Mouse (Mus musculus) lung, postnatal 0 days (tissue): ENCODE results near the gene Dmac2. TPM values are rescaled to one million over a fixed set of nuclear protein-coding genes. Genes with fewer than 3 reads are reported as not detected.
"Not testable (repeated sequence)": the region's sequence is repeated elsewhere in the genome, so short reads cannot be mapped to it uniquely, and the experiment has no call there.

Source experiments
- ATAC-seq: fragments of 200-750 bp; cut with Nextera tagmentation; 2 replicates; pipeline ENCODE4 v1.8.0; 2017; ENCODE audit warnings: moderate library complexity
- DNase-seq: peaks from one replicate; pipeline ENCODE4 v3.0.0-alpha.2; 2016; ENCODE audit warnings: low spot score
- H3K27ac ChIP-seq: fragments of 300-500 bp; sonication (generic); 2 replicates; pipeline ENCODE4 v1.5.1; 2014; ENCODE audit warnings: antibody characterized with exemption, mild to moderate bottlenecking, low read length, mixed read lengths
- H3K27me3 ChIP-seq: fragments of 300-500 bp; sonication (generic); replicated peaks from 2 replicates; pipeline ENCODE4 v1.6.1; 2014; ENCODE audit warnings: low read length, mixed read lengths; ENCODE audit not compliant: insufficient read depth
- H3K36me3 ChIP-seq: fragments of 300-500 bp; sonication (generic); 2 replicates; pipeline ENCODE4 v1.6.1; 2014; ENCODE audit warnings: low read length, mixed read lengths; ENCODE audit not compliant: insufficient read depth
- H3K4me1 ChIP-seq: fragments of 300-500 bp; sonication (generic); 2 replicates; pipeline ENCODE4 v1.6.1; 2014; ENCODE audit warnings: antibody characterized with exemption, low read depth, low read length, mixed read lengths; ENCODE audit not compliant: insufficient read depth
- H3K4me2 ChIP-seq: fragments of 300-500 bp; sonication (generic); replicated peaks from 2 replicates; pipeline ENCODE4 v1.6.1; 2014; ENCODE audit warnings: low read depth, mild to moderate bottlenecking, low read length, moderate library complexity, mixed read lengths
- H3K4me3 ChIP-seq: fragments of 300-500 bp; sonication (generic); 2 replicates; pipeline ENCODE4 v1.5.1; 2014; ENCODE audit warnings: low read depth, low read length
- H3K9ac ChIP-seq: fragments of 300-500 bp; sonication (generic); replicated peaks from 2 replicates; pipeline ENCODE4 v1.6.1; 2014; ENCODE audit warnings: low read depth, mild to moderate bottlenecking
- H3K9me3 ChIP-seq: fragments of 300-500 bp; sonication (generic); 2 replicates; pipeline ENCODE4 v1.6.1; 2016; ENCODE audit warnings: low read length, mixed read lengths
- CTCF ChIP-seq: IDR thresholded peaks from 2 replicates; pipeline ENCODE4 v1.5.1; 2016; ENCODE audit warnings: antibody characterized with exemption, mild to moderate bottlenecking
- EP300 ChIP-seq: IDR thresholded peaks from 2 replicates; pipeline ENCODE4 v1.6.1; 2016; ENCODE audit warnings: antibody characterized with exemption, mild to moderate bottlenecking, control low read depth
- WGBS: fragments of 180-500 bp; shearing (Covaris S2); extraction: QIAGEN DNeasy Blood & Tissue Kit; methylation state at CpG from one replicate; pipeline ENCODE4 v1.1.7; 2014; 5-methylcytosine and 5-hydroxymethylcytosine counted together
- polyA plus RNA-seq: library from polyadenylated mRNA; unstranded; fragments of >200 nt; fragmentation: Nextera tagmentation; extraction: Ambion mirVana; gene quantifications from 2 replicates; pipeline ENCODE4 v1.2.1, GENCODE M21; 2015

Dmac2 gene
- polyA plus RNA-seq: 20.0 and 22.5 TPM in 2 replicates

DNA sequence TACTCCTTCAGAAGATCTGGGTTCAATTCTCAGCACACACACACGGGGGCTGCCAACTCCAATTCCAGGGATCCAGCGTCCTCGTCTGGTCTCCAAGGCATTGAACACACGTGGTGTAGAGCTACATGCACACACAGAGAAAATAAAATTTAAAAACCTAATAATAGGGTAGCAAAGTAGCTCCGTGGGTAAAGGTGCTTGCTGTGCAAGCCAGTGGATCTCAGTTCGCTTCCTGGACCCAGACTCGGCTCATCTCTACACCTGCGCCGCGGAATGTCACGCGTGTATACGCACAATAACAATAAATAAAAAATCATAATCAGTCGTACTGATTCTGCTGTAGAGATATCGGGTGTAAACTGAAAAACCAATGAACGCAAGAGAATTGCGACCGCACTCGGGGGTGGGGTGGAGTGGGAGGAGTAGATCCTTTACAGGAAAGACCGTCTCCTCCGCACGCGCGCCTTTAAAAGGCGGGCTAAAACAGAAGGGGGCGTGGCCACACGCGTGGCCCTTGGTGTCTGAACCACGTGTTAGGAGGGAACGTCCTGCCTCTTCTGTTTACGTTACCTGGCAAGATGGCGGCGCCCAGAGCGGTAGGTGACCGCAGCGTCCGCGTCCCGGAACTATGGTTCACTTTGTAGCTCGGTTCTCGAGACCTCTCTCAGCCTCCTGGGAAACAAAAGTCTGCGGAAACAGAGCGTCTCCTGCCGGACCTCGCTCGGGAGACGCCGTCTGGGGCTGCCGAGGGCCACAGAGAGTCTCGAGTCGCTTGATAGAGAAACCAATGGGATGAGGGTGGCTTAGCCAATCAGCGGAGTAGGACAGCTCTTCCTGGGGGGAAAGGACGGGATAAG is at the start of gene Dmac2:
Gene Dmac2, plus strand, starts transcription at position 550 of the 857 bp plus-strand sequence.
- Histone ChIP-seq H3K4me1 (peaks cover 7% of the 10 kb centered on the region; the same call in 1 of the 2 replicates), H3K4me2 (peak within 1 kb of the TSS; percentile 51), H3K9ac (peak within 1 kb of the TSS; percentile 36; the same call in 1 of the 2 replicates), H3K27me3 (no peaks in the 10 kb centered on the region), H3K9me3 (no peaks in the 10 kb centered on the region), H3K4me3 (peak within 1 kb of the TSS; percentile 55), H3K27ac (no peak within 1 kb of the TSS), H3K36me3 (0 out of 2 replicates have a peak, but pooled peaks cover 6% of the 10 kb centered on the region)
- WGBS: under 1% methylated on average over 53 of the region's 53 CpGs
- TF ChIP-seq CTCF: 0 out of 2 replicates have a peak, but pooled peaks have one; percentile 9
- TF ChIP-seq EP300: no peak
- ATAC-seq: peak; percentile 97
- peak; percentile 96 for DNase-seq

DNA sequence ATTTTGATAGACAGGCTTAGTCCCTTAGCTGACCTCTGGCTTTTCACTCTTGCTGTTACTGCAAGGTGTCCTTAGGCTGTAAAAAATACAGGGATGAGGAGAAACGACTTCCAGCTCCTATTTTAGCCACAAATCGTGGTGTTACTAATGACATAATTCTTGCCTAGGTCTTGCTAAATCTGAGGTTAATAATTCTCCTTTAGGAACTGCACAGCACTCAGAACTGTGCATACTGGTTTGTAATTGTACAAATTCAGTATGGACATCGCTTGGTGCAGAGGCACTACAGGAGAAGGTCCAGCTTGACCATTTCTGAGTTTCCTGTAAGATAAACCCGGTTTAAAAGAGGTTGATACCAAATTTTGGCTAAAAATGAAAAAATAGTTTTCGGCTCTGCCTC is 45.4 kb upstream of the Dmac2 start:
- not testable (repeated sequence) for H3K9me3 ChIP-seq, H3K36me3 ChIP-seq, H3K9ac ChIP-seq, H3K4me3 ChIP-seq, H3K27me3 ChIP-seq, DNase-seq, H3K27ac ChIP-seq, ATAC-seq, H3K4me2 ChIP-seq, H3K4me1 ChIP-seq
- 53% methylated on average over 5 of the region's 5 CpGs for WGBS

DNA sequence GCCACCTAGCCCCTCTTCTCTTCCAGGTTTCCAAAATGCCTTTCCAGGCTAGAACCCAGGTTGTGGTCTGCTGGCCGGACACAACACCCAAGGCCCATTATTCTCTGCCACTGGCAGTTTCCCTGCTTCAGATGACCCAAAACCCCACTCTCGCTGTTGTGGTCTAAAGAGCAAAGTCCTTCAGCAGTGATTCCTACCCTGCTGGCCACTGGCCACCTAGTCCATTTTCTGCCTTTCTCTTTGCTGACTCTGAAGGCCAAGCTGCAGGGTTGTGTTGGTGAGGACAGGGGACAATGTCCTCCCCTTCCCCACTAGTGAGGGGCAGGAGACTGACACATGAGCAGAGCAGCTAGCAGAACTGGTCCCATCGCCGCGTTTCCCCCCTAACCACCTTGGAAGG is 44.1 kb upstream of the Dmac2 start:
- Histone ChIP-seq H3K9ac (no peak overlapping the region), H3K27me3 (no peaks in the 10 kb centered on the region), H3K27ac (no peak overlapping the region), H3K4me1 (no peaks in the 10 kb centered on the region), H3K36me3 (no peaks in the 10 kb centered on the region), H3K4me2 (no peak overlapping the region), H3K4me3 (no peak overlapping the region), H3K9me3 (no peaks in the 10 kb centered on the region)
- TF ChIP-seq EP300: no peak
- no peak for TF ChIP-seq CTCF
- DNase-seq: no peak
- WGBS: 71% methylated on average over 5 of the region's 5 CpGs
- no peak for ATAC-seq

DNA sequence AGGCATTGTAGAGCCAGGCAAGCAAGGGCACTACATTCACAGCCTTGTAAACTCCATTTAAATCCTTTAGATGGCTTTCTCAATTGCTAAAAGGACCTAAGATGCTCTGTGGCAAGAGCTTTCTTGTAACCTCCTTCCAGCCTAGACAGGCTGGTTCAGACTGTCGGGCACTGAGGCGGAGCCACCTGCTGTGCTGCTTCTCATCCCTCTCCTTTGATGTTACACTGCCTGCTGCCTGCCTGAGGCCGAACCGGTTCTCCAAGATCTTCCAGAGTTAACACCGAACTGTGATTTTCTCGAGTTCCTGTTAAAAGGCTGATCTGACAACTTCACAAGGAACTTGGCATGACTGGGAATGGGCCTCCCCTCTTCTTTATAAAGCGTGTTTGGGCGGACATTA is 43.3 kb upstream of the Dmac2 start:
- Histone ChIP-seq H3K9ac (no peak overlapping the region), H3K4me2 (no peak overlapping the region), H3K27ac (no peak overlapping the region), H3K27me3 (no peaks in the 10 kb centered on the region), H3K9me3 (no peaks in the 10 kb centered on the region), H3K4me3 (no peak overlapping the region), H3K36me3 (no peaks in the 10 kb centered on the region), H3K4me1 (no peaks in the 10 kb centered on the region)
- WGBS: 12% methylated on average over 8 of the region's 8 CpGs
- no peak for TF ChIP-seq EP300
- no peak for TF ChIP-seq CTCF
- ATAC-seq (no peak), DNase-seq (peak; percentile 13)

DNA sequence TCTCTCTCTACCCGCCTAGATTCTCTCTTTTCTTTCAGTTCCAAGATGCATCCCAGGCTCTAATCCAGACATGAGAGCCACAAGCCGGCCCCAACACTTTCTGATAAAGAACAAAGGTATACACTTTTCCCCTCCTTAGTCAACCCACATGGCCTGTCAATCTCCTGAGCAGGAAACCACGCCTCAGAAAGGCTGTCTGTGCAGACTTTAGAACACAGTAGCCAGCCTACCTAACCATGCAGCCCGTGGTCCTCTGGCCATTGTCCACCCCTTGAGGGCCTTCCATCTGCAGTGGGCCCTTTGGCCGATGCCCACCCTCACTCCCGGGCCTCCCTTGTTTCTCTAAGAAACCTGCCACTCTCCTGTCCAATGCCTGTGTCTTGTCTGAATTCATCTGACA is 42.9 kb upstream of the Dmac2 start:
- H3K4me2 ChIP-seq, H3K27ac ChIP-seq, H3K4me1 ChIP-seq, H3K9ac ChIP-seq, H3K27me3 ChIP-seq, H3K36me3 ChIP-seq, H3K9me3 ChIP-seq, H3K4me3 ChIP-seq, DNase-seq, ATAC-seq: not testable (repeated sequence)
- WGBS: 25% methylated on average over 6 of the region's 6 CpGs

DNA sequence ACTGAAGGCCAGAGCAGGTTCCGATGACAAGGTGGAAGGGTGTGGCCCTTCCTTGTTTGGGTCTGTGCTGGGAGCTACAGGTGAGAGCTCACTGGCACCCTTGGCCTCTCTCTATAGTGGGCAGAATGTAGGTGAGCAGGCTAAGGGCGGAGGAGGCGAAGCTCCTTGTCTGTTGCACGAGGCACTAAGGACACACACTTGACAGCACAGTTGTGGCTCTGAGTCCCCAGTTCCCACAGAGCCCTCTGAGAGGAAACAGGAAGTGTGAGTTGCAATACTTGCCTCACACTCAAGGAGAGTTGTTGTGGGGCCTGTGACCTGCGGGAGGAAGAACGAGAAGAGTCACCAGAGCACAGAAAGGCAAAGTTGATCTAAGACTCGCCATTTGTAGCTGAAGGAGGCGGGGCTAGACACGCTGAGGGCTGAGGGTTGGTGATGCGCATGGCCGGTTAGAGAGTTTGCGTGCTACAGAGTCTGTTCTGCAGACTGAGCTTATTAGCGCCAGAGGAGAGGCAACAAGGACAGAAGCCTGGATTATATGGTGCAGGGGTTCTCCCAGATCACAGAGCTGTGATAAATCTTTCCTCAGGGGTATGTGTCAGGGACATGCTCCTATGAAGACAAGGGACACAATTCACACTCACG is 42.3 kb upstream of the Dmac2 start:
- not testable (repeated sequence) for H3K4me1 ChIP-seq, H3K36me3 ChIP-seq, H3K9me3 ChIP-seq, H3K4me3 ChIP-seq, H3K27me3 ChIP-seq, DNase-seq, H3K9ac ChIP-seq, H3K27ac ChIP-seq, H3K4me2 ChIP-seq
- WGBS: 53% methylated on average over 11 of the region's 14 CpGs
- ATAC-seq: peak; percentile 62
